Mouse (Mus musculus) embryonic facial prominence, embryonic 14.5 days (tissue): ENCODE results near the gene Gmcl1. TPM values are rescaled to one million over a fixed set of nuclear protein-coding genes. Genes with fewer than 3 reads are reported as not detected.
A peak's percentile ranks its signal among the peaks of the same experiment; 100 is the strongest.

Experiments used
- ATAC-seq: fragments of 200-750 bp; cut with Nextera tagmentation; 2 replicates; pipeline ENCODE4 v1.8.0; 2017; ENCODE audit warnings: low read depth, moderate number of reproducible peaks, moderate TSS enrichment
- DNase-seq: peaks from one replicate; pipeline ENCODE4 v3.0.0-alpha.2; 2015; ENCODE audit warnings: low spot score
- H3K27ac ChIP-seq: fragments of 300-500 bp; sonication (generic); replicated peaks from 2 replicates; pipeline ENCODE4 v1.5.1; 2014; ENCODE audit warnings: low read depth, mild to moderate bottlenecking, low read length, moderate library complexity
- H3K27me3 ChIP-seq: fragments of 300-500 bp; sonication (generic); replicated peaks from 2 replicates; pipeline ENCODE4 v1.6.1; 2014; ENCODE audit warnings: low read length; ENCODE audit not compliant: control insufficient read depth, insufficient read depth
- H3K36me3 ChIP-seq: fragments of 300-500 bp; sonication (generic); 2 replicates; pipeline ENCODE4 v1.6.1; 2014; ENCODE audit warnings: low read length, mixed read lengths; ENCODE audit not compliant: control insufficient read depth, insufficient read depth
- H3K4me1 ChIP-seq: fragments of 300-500 bp; sonication (generic); 2 replicates; pipeline ENCODE4 v1.6.1; 2014; ENCODE audit warnings: antibody characterized with exemption, low read length; ENCODE audit not compliant: control insufficient read depth, insufficient read depth
- H3K4me2 ChIP-seq: fragments of 300-500 bp; sonication (generic); 2 replicates; pipeline ENCODE4 v1.6.1; 2014; ENCODE audit warnings: low read depth, mild to moderate bottlenecking, low read length, moderate library complexity, mixed read lengths
- H3K4me3 ChIP-seq: fragments of 300-500 bp; sonication (generic); 2 replicates; pipeline ENCODE4 v1.5.1; 2014; ENCODE audit warnings: low read depth, mild to moderate bottlenecking, low read length
- H3K9ac ChIP-seq: fragments of 300-500 bp; sonication (generic); 2 replicates; pipeline ENCODE4 v1.6.1; 2014; ENCODE audit warnings: low read depth, mild to moderate bottlenecking, low read length, moderate library complexity, mixed read lengths
- H3K9me3 ChIP-seq: fragments of 300-500 bp; sonication (generic); 2 replicates; pipeline ENCODE4 v1.6.1; 2016; ENCODE audit warnings: low read length; ENCODE audit not compliant: control insufficient read depth
- WGBS: fragments of 180-500 bp; shearing (Covaris S2); extraction: QIAGEN DNeasy Blood & Tissue Kit; methylation state at CpG from one replicate; pipeline ENCODE4 v1.1.7; 2014; 5-methylcytosine and 5-hydroxymethylcytosine counted together
- polyA plus RNA-seq: library from polyadenylated mRNA; unstranded; fragments of >200 nt; fragmentation: Nextera tagmentation; extraction: Ambion mirVana; gene quantifications from 2 replicates; pipeline ENCODE4 v1.2.1, GENCODE M21; 2014

Gene Gmcl1
- polyA plus RNA-seq: 31.7 and 34.1 TPM in 2 replicates

- Histone ChIP-seq H3K27me3 (no peaks in the 10 kb centered on the region), H3K4me1 (peaks cover 9% of the 10 kb centered on the region; the same call in 1 of the 2 replicates), H3K4me3 (peak within 1 kb of the TSS; percentile 99), H3K27ac (peak within 1 kb of the TSS; percentile 74), H3K9ac (peak within 1 kb of the TSS; percentile 87), H3K4me2 (peak within 1 kb of the TSS; percentile 86), H3K36me3 (no peaks in the 10 kb centered on the region), H3K9me3 (no peaks in the 10 kb centered on the region)
- ATAC-seq: peak; percentile 95
- DNase-seq: peak; percentile 98
- under 1% methylated on average over 22 of the region's 59 CpGs for WGBS
These were observed at the start of gene Gmcl1 for GRCm38 (mm10) chr6:86733183-86733876. TSS of gene Gmcl1 (minus strand) at chr6:86733383.

GRCm38 (mm10) chr6:86782342-86782741 is 49.2 kb upstream of the Gmcl1 start:
- no peak overlapping the region for H3K4me3 ChIP-seq
- no peak for ATAC-seq
- no peaks in the 10 kb centered on the region for H3K36me3 ChIP-seq
- H3K9me3 ChIP-seq: no peaks in the 10 kb centered on the region
- no peak overlapping the region for H3K9ac ChIP-seq
- no peaks in the 10 kb centered on the region for H3K27me3 ChIP-seq
- no peak overlapping the region for H3K4me2 ChIP-seq
- WGBS: 73% methylated on average over 3 of the region's 3 CpGs
- H3K4me1 ChIP-seq: no peaks in the 10 kb centered on the region
- DNase-seq: no peak
- no peak overlapping the region for H3K27ac ChIP-seq

- Histone ChIP-seq H3K4me2 (no peak overlapping the region), H3K9me3 (no peaks in the 10 kb centered on the region), H3K4me3 (no peak overlapping the region), H3K27me3 (no peaks in the 10 kb centered on the region), H3K36me3 (no peaks in the 10 kb centered on the region), H3K27ac (no peak overlapping the region), H3K9ac (no peak overlapping the region), H3K4me1 (no peaks in the 10 kb centered on the region)
- ATAC-seq (no peak), DNase-seq (no peak)
- WGBS: 26% methylated on average over 2 of the region's 2 CpGs
These were observed 48.3 kb upstream of the Gmcl1 start for GRCm38 (mm10) chr6:86781361-86781957.

GRCm38 (mm10) chr6:86778910-86779594 is 45.9 kb upstream of the Gmcl1 start:
- H3K4me3 ChIP-seq: no peak overlapping the region
- ATAC-seq: no peak
- H3K9me3 ChIP-seq: no peaks in the 10 kb centered on the region

GRCm38 (mm10) chr6:86777181-86777580 is 44.0 kb upstream of the Gmcl1 start:
- Histone ChIP-seq H3K36me3 (no peaks in the 10 kb centered on the region), H3K4me1 (no peaks in the 10 kb centered on the region), H3K9ac (no peak overlapping the region), H3K27me3 (no peaks in the 10 kb centered on the region), H3K4me2 (no peak overlapping the region), H3K4me3 (no peak overlapping the region), H3K27ac (no peak overlapping the region), H3K9me3 (no peaks in the 10 kb centered on the region)
- no peak for DNase-seq
- WGBS: 63% methylated on average over 3 of the region's 3 CpGs
- no peak for ATAC-seq

More at GRCm38 (mm10) chr6:86778910-86779594, 45.9 kb upstream of the Gmcl1 start:
- Histone ChIP-seq H3K27ac (no peak overlapping the region), H3K9ac (no peak overlapping the region), H3K4me1 (no peaks in the 10 kb centered on the region), H3K36me3 (no peaks in the 10 kb centered on the region), H3K4me2 (no peak overlapping the region), H3K27me3 (no peaks in the 10 kb centered on the region)
- 90% methylated on average over 10 of the region's 10 CpGs for WGBS
- no peak for DNase-seq

GRCm38 (mm10) chr6:86776706-86777071 is 43.5 kb upstream of the Gmcl1 start:
- ATAC-seq: no peak
- no peaks in the 10 kb centered on the region for H3K27me3 ChIP-seq

GRCm38 (mm10) chr6:86776001-86776705 is 43.0 kb upstream of the Gmcl1 start:
- Histone ChIP-seq H3K4me3 (no peak overlapping the region), H3K27me3 (no peaks in the 10 kb centered on the region), H3K27ac (no peak overlapping the region), H3K4me1 (no peaks in the 10 kb centered on the region), H3K9me3 (no peaks in the 10 kb centered on the region), H3K36me3 (no peaks in the 10 kb centered on the region), H3K4me2 (no peak overlapping the region), H3K9ac (no peak overlapping the region)
- ATAC-seq (no peak), DNase-seq (no peak)
- 88% methylated on average over 8 of the region's 8 CpGs for WGBS

More at GRCm38 (mm10) chr6:86776706-86777071, 43.5 kb upstream of the Gmcl1 start:
- Histone ChIP-seq H3K9ac (no peak overlapping the region), H3K4me1 (no peaks in the 10 kb centered on the region), H3K9me3 (no peaks in the 10 kb centered on the region), H3K27ac (no peak overlapping the region), H3K4me2 (no peak overlapping the region), H3K36me3 (no peaks in the 10 kb centered on the region), H3K4me3 (no peak overlapping the region)
- 53% methylated on average over 4 of the region's 4 CpGs for WGBS
- no peak for DNase-seq

GRCm38 (mm10) chr6:86774937-86775336 is 41.8 kb upstream of the Gmcl1 start:
- H3K27me3 ChIP-seq: no peaks in the 10 kb centered on the region

More at GRCm38 (mm10) chr6:86774937-86775336, 41.8 kb upstream of the Gmcl1 start:
- H3K27ac ChIP-seq: no peak overlapping the region
- H3K36me3 ChIP-seq: no peaks in the 10 kb centered on the region
- DNase-seq: no peak
- 89% methylated on average over 6 of the region's 6 CpGs for WGBS
- H3K4me1 ChIP-seq: no peaks in the 10 kb centered on the region
- no peak overlapping the region for H3K4me2 ChIP-seq
- H3K9ac ChIP-seq: no peak overlapping the region
- H3K4me3 ChIP-seq: no peak overlapping the region
- no peaks in the 10 kb centered on the region for H3K9me3 ChIP-seq
- ATAC-seq: no peak
